In genomic region chr1:174548291-174548690, GRCm38 (mm10) we compare ENCODE assay signal across 23 mouse cellular contexts. TPM values are rescaled to one million over a fixed set of nuclear protein-coding genes. Genes with fewer than 3 reads are reported as not detected.
DNase-seq lines count a peak whose midpoint lies in the region; ATAC-seq and TF ChIP-seq lines count a peak whose summit lies in the region.
"Had no signal": no experiment of that assay in that cellular context is flagged by ENCODE, and none has a peak within 500 bp of the region (broad histone marks: within the 10 kb centered on the region; RNA-seq: fewer than 3 reads in every experiment).

No protein-coding gene starts in this region.

- no peak overlapping the region for H3K9ac ChIP-seq in forebrain, postnatal 0 days
- no peak overlapping the region for H3K9ac ChIP-seq in forebrain, embryonic 11.5 days (ENCODE audit: low read length)
- H3K9ac ChIP-seq in hindbrain, embryonic 16.5 days (ENCODE audit: low read depth, low read length), result no peak overlapping the region
- no peak overlapping the region for H3K9ac ChIP-seq in hindbrain, embryonic 11.5 days (ENCODE audit: low read depth, low read length)
- H3K9ac ChIP-seq: forebrain, embryonic 15.5 days; heart, embryonic 12.5 days; hindbrain, embryonic 12.5 days had no signal

- no peaks in the 10 kb centered on the region for H3K4me1 ChIP-seq in forebrain, postnatal 0 days (ENCODE audit: insufficient read depth)
- no peaks in the 10 kb centered on the region for H3K4me1 ChIP-seq in forebrain, embryonic 11.5 days (replicated peaks; ENCODE audit: control insufficient read depth, insufficient read depth, low read length)
- H3K4me1 ChIP-seq in hindbrain, embryonic 16.5 days (ENCODE audit: control insufficient read depth, insufficient read depth, low read depth, low read length), result no peaks in the 10 kb centered on the region; the same call in 1 of the 2 replicates
- no peaks in the 10 kb centered on the region for H3K4me1 ChIP-seq in hindbrain, embryonic 11.5 days (replicated peaks; ENCODE audit: control insufficient read depth, insufficient read depth, low read length)
- H3K4me1 ChIP-seq: embryonic facial prominence, embryonic 10.5 days; forebrain, embryonic 15.5 days; heart, embryonic 12.5 days; hindbrain, embryonic 12.5 days had no signal

- H3K9me3 ChIP-seq in forebrain, postnatal 0 days (ENCODE audit: low read length), result no peaks in the 10 kb centered on the region
- H3K9me3 ChIP-seq in forebrain, embryonic 11.5 days (ENCODE audit: control insufficient read depth, low read length), result no peaks in the 10 kb centered on the region
- H3K9me3 ChIP-seq in hindbrain, embryonic 16.5 days (ENCODE audit: control insufficient read depth, low read length), result no peaks in the 10 kb centered on the region
- no peaks in the 10 kb centered on the region for H3K9me3 ChIP-seq in hindbrain, embryonic 11.5 days (ENCODE audit: control insufficient read depth, low read length)
- H3K9me3 ChIP-seq: embryonic facial prominence, embryonic 10.5 days; forebrain, embryonic 15.5 days; heart, embryonic 12.5 days; hindbrain, embryonic 12.5 days had no signal

- no peak for TF ChIP-seq CTCF in forebrain, postnatal 0 days (IDR thresholded peaks at IDR 0.05; ENCODE audit: low read depth)

- H3K27me3 ChIP-seq in forebrain, postnatal 0 days (ENCODE audit: insufficient read depth, low read length), result no peaks in the 10 kb centered on the region
- H3K27me3 ChIP-seq in forebrain, embryonic 11.5 days (ENCODE audit: control insufficient read depth, insufficient read depth, low read length), result no peaks in the 10 kb centered on the region
- no peaks in the 10 kb centered on the region for H3K27me3 ChIP-seq in hindbrain, embryonic 16.5 days (replicated peaks; ENCODE audit: control insufficient read depth, insufficient read depth, low read length)
- no peaks in the 10 kb centered on the region for H3K27me3 ChIP-seq in hindbrain, embryonic 11.5 days (ENCODE audit: control insufficient read depth, insufficient read depth, low read length)
- H3K27me3 ChIP-seq: forebrain, embryonic 15.5 days; heart, embryonic 12.5 days; hindbrain, embryonic 12.5 days; Patski had no signal

- no peak overlapping the region for H3K27ac ChIP-seq in forebrain, postnatal 0 days (ENCODE audit: low read depth, low read length)
- no peak overlapping the region for H3K27ac ChIP-seq in forebrain, embryonic 11.5 days (ENCODE audit: low read depth, low read length)
- no peak overlapping the region for H3K27ac ChIP-seq in hindbrain, embryonic 16.5 days (ENCODE audit: low read depth, low read length)
- H3K27ac ChIP-seq in hindbrain, embryonic 11.5 days (ENCODE audit: low read depth, low read length), result no peak overlapping the region
- H3K27ac ChIP-seq: embryonic facial prominence, embryonic 10.5 days; forebrain, embryonic 15.5 days; gastrocnemius, adult 2 months; hindbrain, embryonic 12.5 days had no signal

- ATAC-seq in forebrain, postnatal 0 days, result peak; percentile 67
- ATAC-seq in forebrain, embryonic 11.5 days (replicated peaks; ENCODE audit: low FRiP score), result no peak
- ATAC-seq in hindbrain, embryonic 16.5 days, result peak; percentile 38; the same call in 1 of the 2 replicates
- ATAC-seq in hindbrain, embryonic 11.5 days (ENCODE audit: low FRiP score), result no peak
- ATAC-seq: activated CD4-positive, CD25-positive, alpha-beta regulatory T cell, adult 4 months; forebrain, embryonic 15.5 days; inflammation-experienced regulatory T-cells, adult 6 months; intestine, postnatal 0 days; Patski had no signal

- DNase-seq in forebrain, postnatal 0 days, result no peak
- no peak for DNase-seq in forebrain, embryonic 11.5 days (ENCODE audit: low spot score)
- no peak for DNase-seq in hindbrain, embryonic 11.5 days (ENCODE audit: low spot score)
- peak; percentile 33 for DNase-seq in right cerebral cortex, adult 18-20 months
- no peak for DNase-seq in right cerebral cortex, postnatal 14 days
- no peak for DNase-seq in gastrocnemius, adult 18-20 months (ENCODE audit: low spot score)
- DNase-seq: adrenal gland, postnatal 14 days; cerebellum, adult 18-20 months; cerebellum, postnatal 10 days; gastrocnemius, adult 2 months; gastrocnemius, postnatal 25 days had no signal

- no peaks in the 10 kb centered on the region for H3K36me3 ChIP-seq in forebrain, postnatal 0 days (ENCODE audit: insufficient read depth)
- H3K36me3 ChIP-seq in forebrain, embryonic 11.5 days (ENCODE audit: control insufficient read depth, insufficient read depth, low read length), result no peaks in the 10 kb centered on the region
- H3K36me3 ChIP-seq in hindbrain, embryonic 16.5 days (ENCODE audit: control insufficient read depth, insufficient read depth, low read length), result no peaks in the 10 kb centered on the region
- H3K36me3 ChIP-seq in hindbrain, embryonic 11.5 days (ENCODE audit: control insufficient read depth, insufficient read depth, low read length), result no peaks in the 10 kb centered on the region
- H3K36me3 ChIP-seq: embryonic facial prominence, embryonic 10.5 days; forebrain, embryonic 15.5 days; heart, embryonic 12.5 days; hindbrain, embryonic 12.5 days had no signal

- WGBS in forebrain, postnatal 0 days, result 73% methylated on average over 5 of the region's 5 CpGs
- WGBS in forebrain, embryonic 11.5 days, result 91% methylated on average over 5 of the region's 5 CpGs
- WGBS in hindbrain, embryonic 16.5 days, result 76% methylated on average over 5 of the region's 5 CpGs
- 89% methylated on average over 5 of the region's 5 CpGs for WGBS in hindbrain, embryonic 11.5 days

- no peak overlapping the region for H3K4me3 ChIP-seq in forebrain, postnatal 0 days (ENCODE audit: low read depth, low read length)
- no peak overlapping the region for H3K4me3 ChIP-seq in forebrain, embryonic 11.5 days (ENCODE audit: low read depth, low read length)
- no peak overlapping the region for H3K4me3 ChIP-seq in hindbrain, embryonic 16.5 days (ENCODE audit: low read length)
- H3K4me3 ChIP-seq in hindbrain, embryonic 11.5 days (ENCODE audit: low read depth, low read length), result no peak overlapping the region
- H3K4me3 ChIP-seq: embryonic facial prominence, embryonic 10.5 days; forebrain, embryonic 15.5 days; gastrocnemius, adult 2 months; heart, embryonic 12.5 days; hindbrain, embryonic 12.5 days had no signal

- no peak overlapping the region for H3K4me2 ChIP-seq in forebrain, postnatal 0 days (ENCODE audit: low read depth)
- no peak overlapping the region for H3K4me2 ChIP-seq in forebrain, embryonic 11.5 days (ENCODE audit: low read depth, low read length, severe bottlenecking)
- no peak overlapping the region for H3K4me2 ChIP-seq in hindbrain, embryonic 16.5 days (ENCODE audit: low read length)
- no peak overlapping the region for H3K4me2 ChIP-seq in hindbrain, embryonic 11.5 days (replicated peaks; ENCODE audit: low read depth, low read length)
- H3K4me2 ChIP-seq: forebrain, embryonic 15.5 days; heart, embryonic 12.5 days; hindbrain, embryonic 12.5 days had no signal

RNA-seq across cellular contexts. Expression of gene Fmn2, which starts 46.7 kb away (rescaled TPM):
- 13.9 and 21.3 TPM in 2 replicates for total RNA-seq in forebrain, postnatal 0 days (2014; rRNA removed)
- polyA plus RNA-seq in forebrain, postnatal 0 days (2015; fragmentation: Nextera tagmentation; extraction: Ambion mirVana), result 4.3 and 5.9 TPM in 2 replicates
- 5.5 and 8.0 TPM in 2 replicates for polyA plus RNA-seq in forebrain, embryonic 11.5 days (2014; fragmentation: Nextera tagmentation; extraction: Ambion mirVana)
- 6.3 and 6.5 TPM in 2 replicates for polyA plus RNA-seq in hindbrain, embryonic 16.5 days (2015; fragmentation: Nextera tagmentation; extraction: Ambion mirVana)
- polyA plus RNA-seq in hindbrain, embryonic 11.5 days (2014; fragmentation: Nextera tagmentation; extraction: Ambion mirVana), result 7.7 and 11.3 TPM in 2 replicates
- total RNA-seq in gastrocnemius, adult 18-20 months (2021), result under 1 TPM; 0.14 to 0.19 TPM
- total RNA-seq: granulocyte monocyte progenitor cell, adult 5-6 weeks; MEL had no signal
- polyA plus RNA-seq: activated CD4-positive, CD25-positive, alpha-beta regulatory T cell, adult 4 months; C2C12; inflammation-experienced regulatory T-cells, adult 6 months; Patski had no signal

Comparison
In these comparisons a context has a peak if more than half of its experiments do, and no peak if none do; other contexts are left out.
1. ATAC-seq: peak in forebrain, postnatal 0 days (single experiment) and hindbrain, embryonic 16.5 days (single experiment); none in forebrain, embryonic 11.5 days (single experiment) and hindbrain, embryonic 11.5 days (single experiment).